Mouse (Mus musculus) small intestine, adult 2 months (tissue): ENCODE results near the gene Gm29735. TPM values are rescaled to one million over a fixed set of nuclear protein-coding genes. Genes with fewer than 3 reads are reported as not detected.
"Not testable (repeated sequence)": the region's sequence is repeated elsewhere in the genome, so short reads cannot be mapped to it uniquely, and the experiment has no call there.

Source experiments
- H3K27ac ChIP-seq: fragments of 200-500 bp; 2 replicates; pipeline ENCODE4 v1.5.1; 2012; ENCODE audit warnings: low read depth, low read length, control low read depth, inconsistent platforms; ENCODE audit not compliant: insufficient read depth
- H3K27me3 ChIP-seq: fragments of 200-500 bp; 2 replicates; pipeline ENCODE4 v1.6.1; 2012; ENCODE audit warnings: mild to moderate bottlenecking, moderate library complexity, low read length, inconsistent platforms; ENCODE audit not compliant: control insufficient read depth, insufficient read depth
- H3K36me3 ChIP-seq: fragments of 200-500 bp; 2 replicates; pipeline ENCODE4 v1.6.1; 2012; ENCODE audit warnings: mild to moderate bottlenecking, low read length, control low read depth, inconsistent platforms; ENCODE audit not compliant: control insufficient read depth, insufficient read depth
- H3K4me1 ChIP-seq: fragments of 200-500 bp; 2 replicates; pipeline ENCODE4 v1.6.1; 2012; ENCODE audit warnings: low read length, inconsistent platforms, mixed read lengths; ENCODE audit not compliant: control insufficient read depth, insufficient read depth, insufficient read length
- H3K4me3 ChIP-seq: fragments of 200-500 bp; 2 replicates; pipeline ENCODE4 v1.5.1; 2012; ENCODE audit warnings: low read depth, mild to moderate bottlenecking, control low read depth, inconsistent platforms, low read length, moderate library complexity
- CTCF ChIP-seq: fragments of 200-500 bp; IDR thresholded peaks from 2 replicates; pipeline ENCODE4 v1.5.1; 2012; ENCODE audit warnings: low read depth, mild to moderate bottlenecking, control low read depth, inconsistent platforms, low read length, moderate library complexity, mixed read lengths; ENCODE audit not compliant: insufficient replicate concordance, insufficient read length; ENCODE audit errors: extremely low read depth
- POLR2A ChIP-seq: fragments of 200-500 bp; IDR thresholded peaks from 2 replicates; pipeline ENCODE4 v1.6.1; 2012; ENCODE audit warnings: low read depth, mild to moderate bottlenecking, control low read depth, inconsistent platforms, low read length, moderate library complexity
- WGBS: fragments of 180-500 bp; shearing (Covaris S2); methylation state at CpG from one replicate; pipeline ENCODE4 v1.1.7; 2018; 5-methylcytosine and 5-hydroxymethylcytosine counted together
- polyA plus RNA-seq: library from polyadenylated mRNA; depleted of rRNA; stranded (reverse); fragments of >200 nt; gene quantifications from 2 replicates; pipeline ENCODE4 v1.2.3, GENCODE M21; 2012

The Gm29735 gene
- polyA plus RNA-seq, 1 experiment: not detected

GRCm38 (mm10) chr7:142178685-142179084, 21.8 kb upstream of the Gm29735 start:
- 92% methylated on average over 1 of the region's 1 CpGs for WGBS
- Histone ChIP-seq H3K4me3 (no peak overlapping the region), H3K36me3 (no peaks in the 10 kb centered on the region), H3K4me1 (no peaks in the 10 kb centered on the region), H3K27ac (no peak overlapping the region), H3K27me3 (no peaks in the 10 kb centered on the region)
- no peak for TF ChIP-seq POLR2A
- TF ChIP-seq CTCF: no peak

GRCm38 (mm10) chr7:142175905-142176304, 19.0 kb upstream of the Gm29735 start, which contains the start of gene Krtap5-2:
Krtap5-2 (minus strand) TSS chr7:142176005.
- H3K27me3 ChIP-seq, H3K27ac ChIP-seq, H3K4me3 ChIP-seq, H3K36me3 ChIP-seq, H3K4me1 ChIP-seq: not testable (repeated sequence)

- Histone ChIP-seq H3K27ac (no peak overlapping the region), H3K4me1 (no peaks in the 10 kb centered on the region), H3K27me3 (no peaks in the 10 kb centered on the region; the same call in 1 of the 2 replicates), H3K36me3 (no peaks in the 10 kb centered on the region), H3K4me3 (no peak overlapping the region)
- WGBS: 49% methylated on average over 3 of the region's 3 CpGs
- no peak for TF ChIP-seq POLR2A
- no peak for TF ChIP-seq CTCF
Observed at GRCm38 (mm10) chr7:142169836-142170235, 12.9 kb upstream of the Gm29735 start.

GRCm38 (mm10) chr7:142165639-142166038, 8.7 kb upstream of the Gm29735 start, which contains the start of gene Gm4553:
Gm4553 (minus strand) TSS chr7:142165739.
- H3K4me3 ChIP-seq, H3K4me1 ChIP-seq, H3K36me3 ChIP-seq, H3K27ac ChIP-seq, H3K27me3 ChIP-seq: not testable (repeated sequence)

- H3K4me1 ChIP-seq: no peaks in the 10 kb centered on the region
- no peak for TF ChIP-seq CTCF
- TF ChIP-seq POLR2A: no peak
- H3K4me3 ChIP-seq: no peak overlapping the region
- no peaks in the 10 kb centered on the region for H3K27me3 ChIP-seq
- WGBS: 95% methylated on average over 3 of the region's 3 CpGs
- H3K36me3 ChIP-seq: no peaks in the 10 kb centered on the region
- H3K27ac ChIP-seq: no peak overlapping the region
Observed at GRCm38 (mm10) chr7:142159366-142159765, 2.5 kb upstream of the Gm29735 start.

GRCm38 (mm10) chr7:142155308-142155707, 1.6 kb downstream of the Gm29735 start:
- TF ChIP-seq CTCF (no peak), POLR2A (no peak)
- no peaks in the 10 kb centered on the region for H3K27me3 ChIP-seq
- H3K27ac ChIP-seq: no peak overlapping the region
- no peaks in the 10 kb centered on the region for H3K36me3 ChIP-seq
- 7% methylated on average over 1 of the region's 1 CpGs for WGBS
- no peaks in the 10 kb centered on the region for H3K4me1 ChIP-seq
- no peak overlapping the region for H3K4me3 ChIP-seq

GRCm38 (mm10) chr7:142152191-142152590, 4.7 kb downstream of the Gm29735 start:
- 61% methylated on average over 4 of the region's 4 CpGs for WGBS
- no peaks in the 10 kb centered on the region for H3K36me3 ChIP-seq
- H3K4me1 ChIP-seq: no peaks in the 10 kb centered on the region
- no peak overlapping the region for H3K27ac ChIP-seq
- no peak for TF ChIP-seq CTCF
- no peak for TF ChIP-seq POLR2A
- H3K27me3 ChIP-seq: no peaks in the 10 kb centered on the region
- H3K4me3 ChIP-seq: no peak overlapping the region

GRCm38 (mm10) chr7:142148633-142149032, 8.3 kb downstream of the Gm29735 start:
- H3K4me1 ChIP-seq: no peaks in the 10 kb centered on the region; the same call in 1 of the 2 replicates
- H3K27me3 ChIP-seq: no peaks in the 10 kb centered on the region
- no peak for TF ChIP-seq CTCF
- H3K36me3 ChIP-seq: no peaks in the 10 kb centered on the region
- no peak overlapping the region for H3K27ac ChIP-seq
- no peak overlapping the region for H3K4me3 ChIP-seq
